Mouse (Mus musculus) thymus, adult 2 months (tissue): Measurements from ENCODE around the gene Zswim7. TPM values are rescaled to one million over a fixed set of nuclear protein-coding genes. Genes with fewer than 3 reads are reported as not detected.

Source experiments
- DNase-seq: peaks from one replicate; pipeline ENCODE4 v3.0.0; 2021
- H3K27ac ChIP-seq: fragments of 200-500 bp; 2 replicates; pipeline ENCODE4 v1.5.1; 2012; ENCODE audit warnings: low read length, control low read depth; ENCODE audit not compliant: control insufficient read depth, insufficient read depth
- H3K27me3 ChIP-seq: fragments of 200-500 bp; 2 replicates; pipeline ENCODE4 v1.6.1; 2012; ENCODE audit warnings: mild to moderate bottlenecking, low read length, moderate library complexity, mixed read lengths; ENCODE audit not compliant: control insufficient read depth, insufficient read depth
- H3K36me3 ChIP-seq: fragments of 200-500 bp; 2 replicates; pipeline ENCODE4 v1.6.1; 2012; ENCODE audit warnings: mild to moderate bottlenecking, low read length, moderate library complexity; ENCODE audit not compliant: control insufficient read depth, insufficient read depth
- H3K4me1 ChIP-seq: fragments of 200-500 bp; replicated peaks from 2 replicates; pipeline ENCODE4 v1.6.1; 2012; ENCODE audit warnings: low read length; ENCODE audit not compliant: control insufficient read depth, insufficient read depth
- H3K4me3 ChIP-seq: fragments of 200-500 bp; 2 replicates; pipeline ENCODE4 v1.5.1; 2012; ENCODE audit warnings: mild to moderate bottlenecking, low read length, control low read depth, moderate library complexity; ENCODE audit not compliant: control insufficient read depth, insufficient read depth
- CTCF ChIP-seq: fragments of 200-500 bp; IDR thresholded peaks from 2 replicates; pipeline ENCODE4 v1.5.1; 2012; ENCODE audit warnings: mild to moderate bottlenecking, control low read depth, low read length, moderate library complexity, borderline replicate concordance; ENCODE audit not compliant: control insufficient read depth, poor library complexity, insufficient read depth; ENCODE audit errors: extremely low read depth
- POLR2A ChIP-seq: fragments of 200-500 bp; IDR thresholded peaks from 2 replicates; pipeline ENCODE4 v1.6.1; 2012; ENCODE audit warnings: mild to moderate bottlenecking, low read length, control low read depth, moderate library complexity; ENCODE audit not compliant: control insufficient read depth, poor library complexity, insufficient read depth; ENCODE audit errors: extremely low read depth
- WGBS: fragments of 180-500 bp; shearing (Covaris S2); methylation state at CpG from one replicate; pipeline ENCODE4 v1.1.7; 2018; 5-methylcytosine and 5-hydroxymethylcytosine counted together
- polyA plus RNA-seq: library from polyadenylated mRNA; depleted of rRNA; stranded (reverse); fragments of >200 nt; gene quantifications from 2 replicates; pipeline ENCODE4 v1.2.3, GENCODE M21; 2012

Zswim7 gene
- polyA plus RNA-seq, 1 experiment = 8.2 TPM

- Histone ChIP-seq H3K4me3 (no peak overlapping the region), H3K27ac (no peak overlapping the region), H3K36me3 (no peaks in the 10 kb centered on the region), H3K4me1 (no peaks in the 10 kb centered on the region), H3K27me3 (no peaks in the 10 kb centered on the region)
- 84% methylated on average over 7 of the region's 7 CpGs for WGBS
- TF ChIP-seq CTCF = no peak
- no peak for TF ChIP-seq POLR2A
- DNase-seq = no peak
Measured at GRCm38 (mm10) chr11:62263599-62263998, 17.6 kb downstream of the Zswim7 start.

GRCm38 (mm10) chr11:62259214-62259613 is 22.0 kb downstream of the Zswim7 start:
- 36% methylated on average over 5 of the region's 5 CpGs for WGBS
- H3K36me3 ChIP-seq = no peaks in the 10 kb centered on the region
- TF ChIP-seq POLR2A (no peak), CTCF (no peak)
- H3K4me3 ChIP-seq = no peak overlapping the region
- H3K4me1 ChIP-seq = no peaks in the 10 kb centered on the region
- no peak overlapping the region for H3K27ac ChIP-seq
- no peak for DNase-seq
- no peaks in the 10 kb centered on the region for H3K27me3 ChIP-seq

- no peak for TF ChIP-seq CTCF
- TF ChIP-seq POLR2A = no peak
- Histone ChIP-seq H3K4me3 (no peak overlapping the region), H3K27me3 (no peaks in the 10 kb centered on the region; the same call in 1 of the 2 replicates), H3K27ac (no peak overlapping the region), H3K36me3 (no peaks in the 10 kb centered on the region), H3K4me1 (peaks cover 19% of the 10 kb centered on the region)
- no peak for DNase-seq
- WGBS = 94% methylated on average over 5 of the region's 5 CpGs
Measured at GRCm38 (mm10) chr11:62253380-62253779, 27.8 kb downstream of the Zswim7 start.

GRCm38 (mm10) chr11:62251047-62251446 is 30.1 kb downstream of the Zswim7 start:
- WGBS = 6% methylated on average over 11 of the region's 11 CpGs
- Histone ChIP-seq H3K27ac (no peak overlapping the region), H3K27me3 (no peaks in the 10 kb centered on the region; the same call in 1 of the 2 replicates), H3K36me3 (no peaks in the 10 kb centered on the region), H3K4me1 (peaks cover 23% of the 10 kb centered on the region), H3K4me3 (no peak overlapping the region)
- no peak for DNase-seq
- no peak for TF ChIP-seq CTCF
- no peak for TF ChIP-seq POLR2A

- H3K27me3 ChIP-seq = no peaks in the 10 kb centered on the region; the same call in 1 of the 2 replicates
- TF ChIP-seq CTCF (no peak), POLR2A (no peak)
- peak; percentile 6 for DNase-seq
- H3K27ac ChIP-seq = no peak overlapping the region
- H3K36me3 ChIP-seq = no peaks in the 10 kb centered on the region
- 12% methylated on average over 35 of the region's 35 CpGs for WGBS
- peaks cover 23% of the 10 kb centered on the region for H3K4me1 ChIP-seq
- peak overlapping the region; percentile 55 for H3K4me3 ChIP-seq
Measured at GRCm38 (mm10) chr11:62249266-62250037, 31.7 kb downstream of the Zswim7 start.

GRCm38 (mm10) chr11:62248401-62249244 is 32.6 kb downstream of the Zswim7 start, which contains the start of gene Adora2b:
Gene Adora2b (plus strand): TSS chr11:62248984.
- H3K27ac ChIP-seq = no peak within 1 kb of the TSS
- no peaks in the 10 kb centered on the region; the same call in 1 of the 2 replicates for H3K27me3 ChIP-seq
- H3K36me3 ChIP-seq = no peaks in the 10 kb centered on the region
- WGBS = 1% methylated on average over 68 of the region's 69 CpGs
- TF ChIP-seq CTCF (no peak; the same call in 1 of the 2 replicates), POLR2A (no peak)
- H3K4me1 ChIP-seq = peaks cover 23% of the 10 kb centered on the region
- peak within 1 kb of the TSS; percentile 55 for H3K4me3 ChIP-seq
- DNase-seq = peak; percentile 65
